Mouse (Mus musculus) frontal cortex, postnatal 25 days (tissue): ENCODE measurements around the gene Wif1.

Source experiments
- DNase-seq, 2 experiments: peaks; one replicate each; pipeline ENCODE4 v3.0.0; 2022; ENCODE audit warnings: low spot score in 2 of 2

The Wif1 gene

GRCm38 (mm10) chr10:121070742-121071141 is 37.0 kb downstream of the Wif1 start:
- DNase-seq, result no peak

- no peak for DNase-seq
Observed at GRCm38 (mm10) chr10:121080500-121080899, 46.7 kb downstream of the Wif1 start.

- DNase-seq, result no peak
Observed at GRCm38 (mm10) chr10:121082881-121083280, 49.1 kb downstream of the Wif1 start.

- no peak for DNase-seq
Observed at GRCm38 (mm10) chr10:121083512-121083911, 49.8 kb downstream of the Wif1 start.

- DNase-seq, result no peak
Observed at GRCm38 (mm10) chr10:121088679-121089078, 54.9 kb downstream of the Wif1 start.

- no peak for DNase-seq
Observed at GRCm38 (mm10) chr10:121089312-121089711, 55.6 kb downstream of the Wif1 start.

GRCm38 (mm10) chr10:121090006-121090405 is 56.2 kb downstream of the Wif1 start:
- DNase-seq, result no peak

- DNase-seq, result no peak
Observed at GRCm38 (mm10) chr10:121095948-121096347, 62.2 kb downstream of the Wif1 start.

GRCm38 (mm10) chr10:121098263-121098662 is 64.5 kb downstream of the Wif1 start:
- no peak for DNase-seq

GRCm38 (mm10) chr10:121099658-121100057 is 65.9 kb downstream of the Wif1 start:
- DNase-seq, result no peak

- DNase-seq, result no peak
Observed at GRCm38 (mm10) chr10:121116115-121116514, 82.4 kb downstream of the Wif1 start.

GRCm38 (mm10) chr10:121116636-121117035 is 82.9 kb downstream of the Wif1 start:
- no peak for DNase-seq

GRCm38 (mm10) chr10:121120751-121121150 is 87.0 kb downstream of the Wif1 start:
- no peak for DNase-seq

GRCm38 (mm10) chr10:121124481-121124880 is 90.7 kb downstream of the Wif1 start:
- no peak for DNase-seq

GRCm38 (mm10) chr10:121129000-121129925 is 95.5 kb downstream of the Wif1 start:
- no peak for DNase-seq
